Mouse (Mus musculus) urinary bladder, postnatal 25 days (tissue): Measurements from ENCODE around the gene Zfp791.
A peak's percentile ranks its signal among the peaks of the same experiment; 100 is the strongest.
"Not testable (repeated sequence)": the region's sequence is repeated elsewhere in the genome, so short reads cannot be mapped to it uniquely, and the experiment has no call there.

ENCODE experiments used
- DNase-seq: peaks from one replicate; pipeline ENCODE4 v3.0.0; 2022; ENCODE audit warnings: low spot score

Zfp791 gene

DNA sequence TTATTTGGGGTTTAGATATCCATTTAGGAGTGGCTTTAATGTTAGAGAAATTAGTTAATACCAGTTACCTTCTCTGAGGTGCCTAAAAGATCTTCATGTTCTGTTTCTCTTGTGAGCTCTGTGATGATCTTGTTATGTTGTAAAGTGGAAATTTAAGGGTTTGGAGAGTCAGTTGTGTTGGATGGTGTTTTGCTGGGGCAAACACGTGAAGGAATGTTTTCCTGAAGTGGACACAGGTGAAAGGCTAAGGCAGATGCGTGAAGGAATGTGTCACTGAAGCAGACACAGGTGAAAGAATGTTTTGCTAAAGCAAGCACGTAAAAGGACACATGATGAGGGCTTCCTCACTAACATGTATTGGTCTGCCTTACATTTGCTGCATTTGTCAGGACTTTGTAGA, at the start of gene Zfp791:
Gene Zfp791 (minus strand): TSS at position 101 of the 400 bp plus-strand sequence.
- DNase-seq, result no peak

DNA sequence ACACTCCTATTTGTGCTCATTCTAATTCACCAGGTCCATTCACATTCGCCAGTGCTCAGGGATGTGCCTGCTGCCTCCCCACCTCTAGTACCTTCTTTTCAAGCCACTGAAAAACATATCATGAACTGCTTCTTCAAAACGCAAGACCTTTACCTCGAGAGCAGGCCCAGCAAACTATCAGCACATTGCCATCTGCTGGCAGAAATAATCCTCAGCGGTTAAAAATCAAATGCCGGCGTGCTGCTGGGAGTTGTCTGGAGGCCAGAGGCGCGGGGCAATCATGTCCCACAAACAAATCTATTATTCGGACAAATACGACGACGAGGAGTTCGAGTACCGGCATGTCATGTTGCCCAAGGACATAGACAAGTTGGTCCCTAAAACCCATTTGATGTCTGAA, 48.4 kb upstream of the Zfp791 start:
- peak; percentile 26 for DNase-seq

DNA sequence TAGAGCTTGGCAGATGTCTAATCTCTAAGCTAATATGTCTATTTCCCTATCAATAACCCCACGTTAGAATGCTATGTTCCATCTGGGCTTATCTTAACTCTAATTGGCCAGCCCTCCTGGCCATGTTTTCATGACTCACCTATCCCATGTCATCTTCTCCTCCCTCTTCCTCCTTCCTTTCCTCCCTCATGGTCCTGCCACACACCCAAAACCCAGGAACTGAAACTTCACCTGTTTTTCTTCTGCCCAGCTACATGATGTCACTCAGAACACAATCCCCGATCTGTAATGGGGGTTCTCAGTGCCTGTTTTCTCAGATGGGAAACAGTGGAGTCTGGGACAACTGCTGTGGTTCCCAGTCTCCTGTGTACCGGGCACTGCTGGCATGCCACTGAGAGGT, 28.7 kb upstream of the Zfp791 start, which contains the start of gene Cks1brt:
Gene Cks1brt (plus strand): TSS at position 301 of the 400 bp plus-strand sequence.
- no peak for DNase-seq

DNA sequence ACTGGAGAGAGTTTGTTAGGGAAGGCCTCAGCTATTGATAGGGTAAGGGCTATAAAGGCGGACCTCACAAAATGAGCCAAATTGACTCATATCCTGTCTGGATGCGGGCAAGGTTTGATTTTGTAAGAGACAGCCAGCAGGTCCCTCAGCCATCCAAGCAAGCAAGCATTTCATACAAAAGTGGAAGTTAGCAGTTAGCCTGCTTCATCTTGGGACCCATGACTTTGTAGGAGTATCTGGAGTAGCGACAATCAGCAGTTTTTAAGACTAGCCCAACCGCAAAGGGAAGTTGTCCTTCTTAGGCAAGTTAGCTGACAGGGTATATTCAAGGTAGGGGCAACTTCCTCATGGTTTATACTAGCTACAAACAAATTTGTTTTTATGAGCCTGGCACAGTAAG, 19.6 kb upstream of the Zfp791 start:
- no peak for DNase-seq

DNA sequence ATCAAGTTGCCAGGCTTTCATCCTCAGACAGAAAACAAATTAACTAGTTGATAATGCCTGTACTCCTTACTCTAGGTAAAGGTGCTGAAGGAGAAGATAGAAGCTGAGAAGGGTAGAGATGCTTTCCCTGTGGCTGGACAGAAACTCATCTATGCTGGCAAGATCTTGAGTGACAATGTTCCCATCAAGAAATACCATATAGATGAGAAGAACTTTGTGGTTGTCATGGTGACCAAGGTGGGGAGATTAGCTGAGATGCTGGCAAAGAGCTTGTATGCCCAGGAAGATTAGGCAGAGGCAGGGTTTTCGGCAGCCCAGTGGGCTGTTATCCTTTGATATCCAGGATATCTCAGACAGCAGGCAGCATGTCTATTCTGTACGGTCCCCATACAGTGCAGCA, 12.8 kb upstream of the Zfp791 start:
- DNase-seq, result not testable (repeated sequence)

DNA sequence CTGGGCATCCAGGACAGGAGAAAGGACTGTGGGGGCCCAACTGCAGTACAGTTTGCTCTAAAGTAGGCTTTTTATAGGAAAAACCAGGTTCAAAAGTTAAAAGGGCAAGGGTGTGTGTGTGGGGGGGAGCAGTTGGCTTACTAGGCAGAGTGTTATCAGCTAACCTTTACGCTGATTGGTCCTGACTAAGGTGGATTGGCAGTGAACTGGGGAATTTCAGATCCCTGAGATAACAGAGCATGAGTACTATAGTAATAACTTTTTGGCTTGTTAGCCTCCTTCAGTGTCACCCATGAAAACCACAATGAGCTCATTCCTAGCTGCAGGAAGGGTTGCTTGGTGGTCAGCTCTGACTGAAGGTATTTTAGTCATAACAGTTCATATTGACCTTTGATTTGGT, 9.4 kb upstream of the Zfp791 start:
- DNase-seq, result no peak

DNA sequence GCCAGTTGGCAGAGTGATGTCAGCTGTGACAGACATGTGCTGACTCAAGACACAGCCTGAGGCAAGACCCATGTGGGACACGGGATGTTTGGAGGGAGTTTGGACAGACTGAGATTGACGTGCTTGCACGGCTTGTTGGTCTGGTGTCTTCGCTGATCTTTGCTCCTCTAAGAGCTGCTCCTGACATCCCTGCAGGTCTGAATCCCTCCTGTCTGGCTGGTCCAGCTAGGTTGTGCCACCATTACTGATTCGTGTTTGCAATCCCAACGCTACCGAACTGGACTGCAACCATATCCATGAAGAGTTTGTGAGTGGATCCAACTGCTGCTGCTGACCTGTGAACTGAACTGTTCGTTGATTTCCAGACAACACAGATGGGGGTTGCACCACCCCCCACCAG, 796 bp upstream of the Zfp791 start:
- no peak for DNase-seq

DNA sequence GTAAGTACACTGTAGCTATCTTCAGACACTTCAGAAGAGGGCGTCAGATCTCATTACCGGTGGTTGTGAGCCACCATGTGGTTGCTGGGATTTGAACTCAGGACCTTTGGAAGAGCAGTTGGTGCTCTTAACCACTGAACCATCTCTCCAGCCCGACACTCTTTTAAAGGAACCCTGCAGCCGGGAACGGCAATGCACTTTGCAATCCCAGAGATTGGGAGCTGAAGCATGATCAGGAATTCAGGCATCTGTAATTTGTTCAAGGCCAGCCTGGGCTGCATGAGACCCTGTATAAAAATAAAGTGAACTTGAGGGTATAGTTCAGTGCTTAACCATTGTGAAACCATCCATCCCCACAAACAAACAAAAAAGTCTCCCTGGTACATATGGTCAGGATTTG, 2.6 kb downstream of the Zfp791 start:
- not testable (repeated sequence) for DNase-seq

DNA sequence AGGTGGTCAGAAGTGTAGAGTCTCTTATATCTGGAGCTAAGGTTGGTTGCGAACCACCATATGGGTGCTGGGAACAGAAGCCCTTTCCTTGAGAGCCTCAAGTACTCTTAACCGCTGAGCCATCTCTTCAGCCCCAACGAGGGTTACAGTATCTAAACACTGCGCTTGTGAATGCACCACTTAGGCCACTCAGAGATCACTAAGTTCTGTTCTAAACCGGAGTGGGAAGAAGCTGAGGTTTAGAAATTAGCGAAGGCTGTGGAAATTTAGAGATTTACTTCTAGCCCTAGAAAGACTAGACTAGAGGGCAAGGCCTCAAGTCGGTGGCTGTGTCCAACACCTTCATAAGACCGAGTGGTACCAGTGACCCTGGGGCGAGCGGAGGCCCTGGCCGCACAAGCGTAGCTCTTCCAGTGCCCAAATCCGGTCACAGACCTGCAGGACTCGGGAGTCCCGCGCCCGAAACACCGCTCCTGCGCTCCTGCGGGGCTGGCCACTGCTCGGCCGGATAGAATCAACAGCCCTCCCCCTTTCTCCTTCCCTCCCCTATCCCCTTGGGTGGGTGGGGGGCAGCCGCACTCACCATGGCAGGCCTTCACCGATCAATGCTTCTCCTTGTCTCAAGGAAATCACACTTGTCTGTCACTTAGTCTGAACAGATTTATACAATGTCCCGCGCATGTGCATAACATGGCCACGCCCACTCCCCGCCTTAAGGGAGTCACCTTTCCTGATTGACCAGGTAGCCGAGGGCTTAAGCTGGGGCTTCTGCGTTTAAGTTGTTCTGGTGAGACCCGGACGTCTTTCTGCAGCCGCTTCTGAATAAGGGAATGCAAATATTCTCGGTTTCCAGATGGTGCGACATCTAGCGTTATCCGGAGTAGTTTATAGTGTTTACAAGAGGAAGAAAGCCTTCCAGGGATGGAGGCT, 3.6 kb downstream of the Zfp791 start:
- peak; percentile 87 for DNase-seq

DNA sequence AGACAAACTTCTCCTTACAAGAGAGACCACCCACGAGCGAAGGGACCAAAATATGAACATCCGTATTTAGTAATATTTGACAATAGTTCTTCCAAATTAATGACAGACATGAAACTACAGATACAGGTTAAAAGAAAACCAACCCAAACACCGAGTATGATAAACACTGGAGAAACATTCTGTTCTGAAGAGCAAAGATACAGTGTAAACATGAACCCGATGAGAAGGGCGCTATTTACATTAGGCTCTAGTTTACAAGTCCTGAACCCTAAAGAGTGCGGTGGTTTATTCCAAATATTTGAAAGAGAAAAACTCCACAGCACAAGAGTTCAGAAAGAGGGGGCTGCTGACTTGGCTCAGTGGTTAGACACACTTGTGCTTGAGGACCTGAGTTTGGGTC, 5.9 kb downstream of the Zfp791 start:
- DNase-seq, result no peak

- no peak for DNase-seq
Observed at GRCm38 (mm10) chr8:85115501-85115900, 7.4 kb downstream of the Zfp791 start.

GRCm38 (mm10) chr8:85113241-85113640, 9.7 kb downstream of the Zfp791 start:
- no peak for DNase-seq

DNA sequence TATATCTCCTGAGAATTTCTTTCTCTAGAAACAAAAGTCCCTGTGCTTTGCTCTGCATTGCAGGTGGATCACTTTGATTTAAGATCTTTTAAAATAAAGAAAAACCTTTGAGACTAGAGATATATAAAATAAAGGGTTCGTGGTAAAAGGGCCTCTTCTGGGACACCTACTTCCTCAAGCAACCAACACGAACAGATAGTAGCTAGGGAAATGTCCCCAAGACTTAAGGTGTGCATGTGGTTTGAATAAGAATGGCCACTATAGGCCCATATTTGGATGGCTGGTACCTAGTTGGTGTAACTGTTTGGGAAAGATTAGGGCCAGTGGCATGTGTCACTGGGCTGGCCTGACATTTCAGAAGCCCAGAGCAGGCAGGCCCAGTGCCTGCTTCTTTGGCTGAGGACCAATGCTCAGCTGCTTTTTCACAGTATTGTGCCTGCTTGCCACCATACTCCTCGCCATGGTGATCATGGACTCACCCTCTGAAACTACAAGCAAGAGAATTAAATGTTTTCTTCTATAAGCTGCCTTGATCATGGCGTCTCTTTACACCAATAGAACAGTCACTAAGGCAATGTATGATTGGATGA, 22.7 kb downstream of the Zfp791 start:
- DNase-seq, result no peak

DNA sequence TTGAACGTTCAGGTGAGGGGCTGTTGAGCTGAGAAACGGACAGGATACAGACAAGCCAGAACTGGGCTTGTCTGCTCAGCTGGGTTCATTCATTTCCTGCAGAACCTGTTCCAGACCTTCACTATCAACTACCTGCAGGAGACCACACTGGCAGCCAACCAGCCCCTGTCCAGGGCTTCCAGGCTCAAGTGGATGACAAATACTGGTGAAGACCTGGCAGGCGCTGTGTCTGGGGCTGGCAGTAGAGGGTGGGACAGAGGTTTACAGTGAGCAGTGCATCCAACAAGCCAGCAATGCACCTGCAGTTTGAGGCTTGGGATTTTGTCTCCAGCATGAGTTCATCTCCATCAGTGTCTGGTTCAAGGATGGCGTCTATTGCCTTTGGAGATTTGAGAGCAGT, 26.0 kb downstream of the Zfp791 start:
- DNase-seq, result no peak

DNA sequence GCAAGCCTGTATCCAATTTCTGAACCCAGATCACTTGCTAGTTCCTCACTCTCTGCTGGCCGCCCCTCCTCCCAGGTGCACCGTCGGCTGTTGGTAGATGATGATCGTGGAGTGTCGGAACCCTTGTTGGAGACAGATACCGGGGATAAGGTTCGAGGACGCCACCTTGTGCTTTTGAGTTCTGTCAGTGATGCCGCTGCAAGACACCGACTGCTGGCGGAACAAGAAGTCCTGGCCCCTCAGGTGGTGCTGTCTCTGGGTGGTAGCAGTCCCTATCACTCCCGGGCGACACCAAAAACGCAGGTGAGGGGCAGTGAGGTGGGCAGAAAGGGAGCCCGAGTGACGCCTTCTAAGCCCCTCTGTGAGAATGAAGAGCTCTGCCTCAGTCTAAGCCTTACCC, 26.7 kb downstream of the Zfp791 start:
- no peak for DNase-seq

- DNase-seq, result no peak
Observed at GRCm38 (mm10) chr8:85095566-85095965, 27.3 kb downstream of the Zfp791 start.

DNA sequence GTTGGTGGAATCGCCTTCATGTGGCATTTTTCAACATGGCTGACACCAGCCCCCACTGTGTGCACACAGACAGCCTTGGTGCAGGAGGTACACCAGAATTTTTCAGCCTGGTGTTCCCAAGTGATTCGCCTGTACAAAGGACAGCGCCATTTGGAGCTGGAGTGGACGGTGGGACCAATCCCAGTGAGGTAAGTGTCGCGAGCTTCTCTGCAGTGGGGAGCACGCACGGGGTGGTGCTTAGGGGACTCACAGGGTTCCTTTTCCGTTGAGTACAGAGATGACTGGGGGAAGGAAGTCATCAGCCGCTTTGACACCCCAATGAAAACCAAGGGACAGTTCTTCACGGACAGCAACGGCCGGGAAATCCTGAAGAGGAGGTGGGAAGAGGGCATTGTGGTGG, 27.8 kb downstream of the Zfp791 start:
- no peak for DNase-seq

DNA sequence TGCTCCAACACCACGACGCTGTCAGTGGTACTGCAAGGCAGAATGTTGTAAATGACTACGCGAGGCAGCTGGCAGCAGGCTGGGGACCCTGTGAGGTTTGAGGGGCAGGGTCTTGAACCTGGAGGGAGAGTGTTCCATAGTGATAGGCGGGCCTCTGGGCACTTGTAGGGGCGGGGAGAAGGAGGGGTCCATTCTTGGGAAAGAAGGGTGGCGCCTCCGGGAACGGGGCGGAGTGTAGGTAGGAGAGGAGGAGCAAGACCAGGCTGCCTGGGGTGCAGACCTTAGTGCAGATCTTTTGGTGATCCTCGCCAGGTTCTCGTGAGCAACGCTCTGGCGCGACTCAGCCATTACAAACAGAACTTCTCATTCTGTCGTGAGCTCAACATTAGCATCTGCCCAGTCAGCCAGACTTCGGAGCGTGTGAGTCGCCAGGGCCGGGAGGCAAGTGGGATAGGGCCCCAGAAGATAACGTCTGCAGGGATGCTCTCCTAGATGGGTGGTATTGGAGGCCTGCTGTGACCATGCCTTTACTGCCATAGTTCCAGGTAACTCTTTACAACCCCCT, 31.3 kb downstream of the Zfp791 start:
- peak; percentile 7 for DNase-seq

- peak; percentile 2 for DNase-seq
Observed at GRCm38 (mm10) chr8:85090856-85091255, 32.0 kb downstream of the Zfp791 start.

DNA sequence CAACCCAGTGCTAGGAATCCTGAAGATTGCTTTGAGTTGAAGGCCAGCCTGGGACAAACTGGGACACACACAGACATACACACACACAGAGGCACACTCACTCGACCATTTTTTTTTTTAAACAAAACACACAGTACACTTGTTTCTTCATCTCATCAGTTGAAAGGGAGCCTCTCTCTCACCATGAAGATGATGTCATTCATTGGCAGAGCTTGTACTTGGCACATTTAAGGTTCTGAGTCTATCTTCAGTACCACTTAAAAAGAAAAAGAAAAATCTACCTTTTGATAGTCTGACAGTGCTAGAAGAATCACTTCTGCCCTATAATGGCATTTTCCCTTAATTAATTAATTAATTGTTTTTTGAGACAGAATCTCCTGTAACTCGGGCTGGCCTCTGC, 34.1 kb downstream of the Zfp791 start:
- no peak for DNase-seq

DNA sequence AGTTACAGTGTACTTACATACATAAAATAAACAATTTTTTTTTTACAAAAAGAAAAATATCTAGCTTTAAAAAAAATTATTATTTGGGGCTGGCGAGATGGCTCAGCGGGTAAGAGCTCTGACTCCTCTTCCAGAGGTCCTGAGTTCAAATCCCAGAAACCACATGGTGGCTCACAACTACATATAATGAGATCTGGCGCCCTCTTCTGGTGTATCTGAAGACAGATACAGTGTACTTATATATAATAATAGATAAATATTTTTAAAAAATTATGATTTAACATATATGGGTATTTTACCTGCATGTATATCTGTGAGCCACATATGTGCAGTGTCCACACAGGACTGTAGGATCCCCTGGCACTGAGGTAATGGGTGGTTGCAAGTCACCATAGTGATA, 36.7 kb downstream of the Zfp791 start:
- DNase-seq, result no peak

DNA sequence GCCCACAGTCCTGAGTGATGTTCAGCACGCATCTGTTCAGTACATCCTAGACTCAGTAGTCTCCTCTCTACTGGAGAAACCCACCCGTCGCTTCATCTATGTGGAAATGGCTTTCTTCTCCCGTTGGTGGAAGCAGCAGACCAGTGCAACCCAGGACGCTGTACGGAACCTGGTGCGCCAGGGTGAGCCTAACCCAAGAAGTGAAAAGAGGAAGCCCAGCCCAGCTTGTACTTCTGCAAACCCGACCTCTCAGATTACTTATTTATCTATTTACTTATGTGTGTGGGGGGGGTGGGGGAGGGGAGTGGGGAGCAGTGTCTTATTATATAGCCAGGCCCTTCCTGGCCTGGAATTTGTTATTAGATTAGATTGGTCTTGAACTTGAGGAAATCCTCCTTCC, 38.3 kb downstream of the Zfp791 start:
- no peak for DNase-seq
